Mouse (Mus musculus) midbrain, embryonic 11.5 days (tissue): ENCODE results near the gene Olfr1256. TPM values are rescaled to one million over a fixed set of nuclear protein-coding genes. Genes with fewer than 3 reads are reported as not detected.

Experiments
- ATAC-seq: fragments of 200-750 bp; cut with Nextera tagmentation; 2 replicates; pipeline ENCODE4 v1.8.0; 2017; ENCODE audit warnings: moderate TSS enrichment, moderate library complexity; ENCODE audit not compliant: low FRiP score
- DNase-seq: peaks from one replicate; pipeline ENCODE4 v3.0.0; 2015; ENCODE audit warnings: low spot score; ENCODE audit errors: missing footprints
- H3K27ac ChIP-seq: fragments of 300-500 bp; sonication (generic); 2 replicates; pipeline ENCODE4 v1.5.1; 2014; ENCODE audit warnings: low read depth, low read length
- H3K27me3 ChIP-seq: fragments of 300-500 bp; sonication (generic); 2 replicates; pipeline ENCODE4 v1.6.1; 2014; ENCODE audit warnings: mild to moderate bottlenecking, low read length, moderate library complexity, mixed read lengths; ENCODE audit not compliant: control insufficient read depth, insufficient read depth
- H3K36me3 ChIP-seq: fragments of 300-500 bp; sonication (generic); 2 replicates; pipeline ENCODE4 v1.6.1; 2014; ENCODE audit warnings: mild to moderate bottlenecking, low read length, moderate library complexity, mixed read lengths; ENCODE audit not compliant: control insufficient read depth, insufficient read depth
- H3K4me1 ChIP-seq: fragments of 300-500 bp; sonication (generic); 2 replicates; pipeline ENCODE4 v1.6.1; 2014; ENCODE audit warnings: low read length; ENCODE audit not compliant: control insufficient read depth, insufficient read depth
- H3K4me2 ChIP-seq: fragments of 300-500 bp; sonication (generic); 2 replicates; pipeline ENCODE4 v1.6.1; 2014; ENCODE audit warnings: mild to moderate bottlenecking, moderate library complexity
- H3K4me3 ChIP-seq: fragments of 300-500 bp; sonication (generic); 2 replicates; pipeline ENCODE4 v1.5.1; 2014; ENCODE audit warnings: low read depth, low read length
- H3K9ac ChIP-seq: fragments of 300-500 bp; sonication (generic); 2 replicates; pipeline ENCODE4 v1.6.1; 2014; ENCODE audit warnings: low read length
- H3K9me3 ChIP-seq: fragments of 300-500 bp; sonication (generic); 2 replicates; pipeline ENCODE4 v1.6.1; 2016; ENCODE audit warnings: low read length; ENCODE audit not compliant: control insufficient read depth
- WGBS: fragments of 180-500 bp; shearing (Covaris S2); extraction: QIAGEN DNeasy Blood & Tissue Kit; methylation state at CpG from one replicate; pipeline ENCODE4 v1.1.7; 2014; 5-methylcytosine and 5-hydroxymethylcytosine counted together
- polyA plus RNA-seq: library from polyadenylated mRNA; unstranded; fragments of >200 nt; fragmentation: Nextera tagmentation; extraction: Ambion mirVana; gene quantifications from 2 replicates; pipeline ENCODE4 v1.2.1, GENCODE M21; 2014

Olfr1256 gene
- polyA plus RNA-seq, result not detected in 2 replicates

DNA sequence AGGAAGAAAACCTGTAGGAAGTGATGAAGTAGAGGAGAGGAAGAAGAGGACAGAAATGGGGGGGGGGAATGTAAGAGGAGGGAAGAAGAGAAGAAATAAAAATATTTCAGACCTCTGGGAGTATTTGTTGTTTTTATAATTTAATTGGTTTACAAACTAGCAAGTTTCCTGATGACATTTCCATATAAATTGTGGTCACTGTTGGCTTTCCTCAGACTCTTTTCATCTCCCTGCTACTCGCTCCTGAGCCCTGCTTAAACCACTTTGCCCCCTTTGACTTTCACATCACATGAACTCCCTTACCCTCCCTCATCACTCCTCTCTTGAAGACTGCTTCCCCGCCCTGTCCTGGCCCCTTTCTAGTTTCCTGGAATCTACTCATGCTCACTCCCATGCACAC is at the start of gene Olfr1256:
Olfr1256 (minus strand) TSS at position 101 of the 400 bp plus-strand sequence.
- no peak within 1 kb of the TSS for H3K4me3 ChIP-seq
- ATAC-seq (no peak), DNase-seq (no peak)
- H3K36me3 ChIP-seq, result no peaks in the 10 kb centered on the region
- H3K4me2 ChIP-seq, result no peak within 1 kb of the TSS
- no peaks in the 10 kb centered on the region for H3K9me3 ChIP-seq
- H3K4me1 ChIP-seq, result no peaks in the 10 kb centered on the region
- no peak within 1 kb of the TSS for H3K27ac ChIP-seq
- WGBS, result 57% methylated on average over 2 of the region's 2 CpGs
- no peak within 1 kb of the TSS for H3K9ac ChIP-seq
- H3K27me3 ChIP-seq, result no peaks in the 10 kb centered on the region

GRCm38 (mm10) chr2:89878137-89878536 is 36.8 kb upstream of the Olfr1256 start, which contains the start of gene Olfr1257:
Gene Olfr1257 (plus strand): TSS chr2:89878437.
- no peak within 1 kb of the TSS for H3K4me3 ChIP-seq
- H3K4me2 ChIP-seq, result no peak within 1 kb of the TSS
- ATAC-seq, result no peak
- no peak for DNase-seq
- 89% methylated on average over 1 of the region's 1 CpGs for WGBS
- H3K27me3 ChIP-seq, result no peaks in the 10 kb centered on the region
- no peak within 1 kb of the TSS for H3K27ac ChIP-seq
- H3K9me3 ChIP-seq, result no peaks in the 10 kb centered on the region
- no peaks in the 10 kb centered on the region for H3K4me1 ChIP-seq
- no peaks in the 10 kb centered on the region for H3K36me3 ChIP-seq
- no peak within 1 kb of the TSS for H3K9ac ChIP-seq

- Histone ChIP-seq H3K27me3 (no peaks in the 10 kb centered on the region), H3K9me3 (no peaks in the 10 kb centered on the region), H3K27ac (no peak overlapping the region), H3K4me3 (no peak overlapping the region), H3K9ac (no peak overlapping the region), H3K4me1 (no peaks in the 10 kb centered on the region), H3K36me3 (no peaks in the 10 kb centered on the region), H3K4me2 (no peak overlapping the region)
- ATAC-seq (no peak), DNase-seq (no peak)
- 90% methylated on average over 1 of the region's 1 CpGs for WGBS
Measured at GRCm38 (mm10) chr2:89849230-89849629, 7.9 kb upstream of the Olfr1256 start.

DNA sequence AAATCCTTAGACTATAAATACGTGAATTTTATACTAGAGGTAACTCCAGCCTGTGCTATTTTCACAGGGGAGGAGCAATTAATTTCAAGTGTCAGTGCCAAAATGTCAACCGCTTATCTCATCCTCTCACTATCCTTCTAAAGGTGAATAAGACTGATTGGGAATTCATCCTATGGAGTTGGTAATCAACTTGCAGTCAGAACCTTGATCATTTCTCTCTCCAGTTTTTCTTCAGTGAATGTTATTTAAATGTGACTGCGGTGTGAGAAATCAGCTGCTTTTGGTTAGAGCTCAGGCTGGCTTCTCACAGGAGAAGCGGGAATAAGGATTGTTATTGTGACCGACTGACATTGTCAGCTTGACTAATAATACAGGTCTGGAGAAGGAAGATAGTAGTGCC is 6.8 kb upstream of the Olfr1256 start, which contains the start of gene Olfr48:
Olfr48 (minus strand) TSS at position 101 of the 400 bp plus-strand sequence.
- no peaks in the 10 kb centered on the region for H3K36me3 ChIP-seq
- H3K4me1 ChIP-seq, result no peaks in the 10 kb centered on the region
- H3K9ac ChIP-seq, result no peak within 1 kb of the TSS
- WGBS, result 90% methylated on average over 5 of the region's 5 CpGs
- H3K9me3 ChIP-seq, result no peaks in the 10 kb centered on the region
- H3K4me3 ChIP-seq, result no peak within 1 kb of the TSS
- DNase-seq (no peak), ATAC-seq (no peak)
- no peak within 1 kb of the TSS for H3K4me2 ChIP-seq
- no peak within 1 kb of the TSS for H3K27ac ChIP-seq
- H3K27me3 ChIP-seq, result no peaks in the 10 kb centered on the region

DNA sequence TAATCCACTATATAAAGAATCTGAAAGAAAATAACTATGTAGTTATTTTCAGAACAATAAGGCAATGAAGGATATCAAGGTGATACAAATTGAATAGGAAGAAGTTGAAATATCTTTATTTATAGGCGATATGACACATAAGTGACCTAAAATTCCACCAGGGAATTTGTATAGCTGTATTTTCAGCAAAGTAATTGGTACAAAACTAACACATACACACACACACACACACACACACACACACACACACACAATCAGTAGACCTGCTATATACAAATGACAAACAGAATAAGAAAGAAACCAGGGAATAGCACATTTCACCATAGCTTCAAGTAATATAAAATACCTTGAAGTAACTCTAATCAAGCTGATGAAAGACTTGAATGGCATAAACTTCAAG is 21.1 kb downstream of the Olfr1256 start:
- H3K27ac ChIP-seq, result no peak overlapping the region
- H3K4me2 ChIP-seq, result no peak overlapping the region
- H3K9ac ChIP-seq, result no peak overlapping the region
- H3K9me3 ChIP-seq, result no peaks in the 10 kb centered on the region
- 85% methylated on average over 1 of the region's 1 CpGs for WGBS
- no peaks in the 10 kb centered on the region for H3K4me1 ChIP-seq
- H3K4me3 ChIP-seq, result no peak overlapping the region
- DNase-seq (no peak), ATAC-seq (no peak)
- H3K36me3 ChIP-seq, result no peaks in the 10 kb centered on the region
- H3K27me3 ChIP-seq, result no peaks in the 10 kb centered on the region

GRCm38 (mm10) chr2:89811751-89812150 is 29.6 kb downstream of the Olfr1256 start, which contains the start of gene Olfr1255:
Gene Olfr1255 (plus strand): TSS chr2:89812051.
- no peak within 1 kb of the TSS for H3K4me3 ChIP-seq
- H3K27ac ChIP-seq, result no peak within 1 kb of the TSS
- H3K9ac ChIP-seq, result no peak within 1 kb of the TSS
- H3K9me3 ChIP-seq, result no peaks in the 10 kb centered on the region
- H3K4me1 ChIP-seq, result no peaks in the 10 kb centered on the region
- no peaks in the 10 kb centered on the region for H3K36me3 ChIP-seq
- no peak within 1 kb of the TSS for H3K4me2 ChIP-seq
- DNase-seq (no peak), ATAC-seq (no peak)
- H3K27me3 ChIP-seq, result no peaks in the 10 kb centered on the region
- WGBS, result 92% methylated on average over 3 of the region's 3 CpGs

DNA sequence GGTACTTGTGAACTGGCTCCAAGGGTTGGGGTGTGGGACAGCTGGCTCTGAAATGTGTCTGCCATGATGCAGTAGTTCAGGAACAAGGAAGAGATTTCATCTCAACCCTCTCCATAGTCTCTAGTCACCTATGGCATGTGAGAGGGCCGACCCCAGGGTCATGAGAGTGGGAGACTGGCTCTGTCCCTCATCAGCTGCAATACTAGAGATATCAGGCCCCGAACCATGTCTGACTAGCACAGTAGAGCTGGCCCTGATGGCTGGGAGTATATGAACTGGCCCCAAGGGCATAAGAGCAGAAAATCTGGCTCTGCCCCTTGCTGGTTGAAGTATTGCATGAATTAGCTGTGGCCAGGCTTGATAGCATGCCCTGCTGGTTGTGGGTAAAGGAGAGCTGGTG is 30.6 kb downstream of the Olfr1256 start:
- no peaks in the 10 kb centered on the region for H3K4me1 ChIP-seq
- H3K4me3 ChIP-seq, result no peak overlapping the region
- no peak for DNase-seq
- no peaks in the 10 kb centered on the region for H3K36me3 ChIP-seq
- no peak overlapping the region for H3K4me2 ChIP-seq
- no peaks in the 10 kb centered on the region for H3K9me3 ChIP-seq
- H3K27ac ChIP-seq, result no peak overlapping the region
- peak; percentile 24; the same call in 1 of the 2 replicates for ATAC-seq
- no peaks in the 10 kb centered on the region for H3K27me3 ChIP-seq
- WGBS, result 81% methylated on average over 2 of the region's 2 CpGs
- no peak overlapping the region for H3K9ac ChIP-seq

DNA sequence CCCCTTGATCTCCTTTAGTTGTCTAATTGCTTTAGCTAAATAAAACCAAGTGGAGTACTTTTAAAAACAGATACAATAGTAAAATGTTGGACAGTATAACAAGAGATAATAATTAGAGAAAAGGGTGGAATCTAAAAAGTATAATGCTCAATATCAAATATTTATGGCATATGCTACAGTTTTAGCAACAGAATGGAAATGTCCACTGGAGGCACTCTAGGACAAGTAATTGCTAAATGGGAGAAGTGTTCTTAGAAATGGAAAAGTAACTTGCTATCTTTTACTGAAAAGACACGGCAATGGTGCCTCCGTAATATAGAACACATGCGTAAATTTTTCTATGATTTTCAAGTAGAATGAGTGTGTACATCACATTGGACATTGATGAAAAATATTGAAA is 41.8 kb downstream of the Olfr1256 start:
- Histone ChIP-seq H3K9me3 (no peaks in the 10 kb centered on the region), H3K27ac (no peak overlapping the region), H3K4me2 (no peak overlapping the region), H3K36me3 (no peaks in the 10 kb centered on the region), H3K4me3 (no peak overlapping the region), H3K4me1 (no peaks in the 10 kb centered on the region), H3K9ac (no peak overlapping the region), H3K27me3 (no peaks in the 10 kb centered on the region)
- ATAC-seq (no peak), DNase-seq (no peak)
- WGBS, result 91% methylated on average over 3 of the region's 3 CpGs

- H3K4me1 ChIP-seq, result no peaks in the 10 kb centered on the region
- H3K27me3 ChIP-seq, result no peaks in the 10 kb centered on the region
- DNase-seq (no peak), ATAC-seq (no peak)
- H3K36me3 ChIP-seq, result no peaks in the 10 kb centered on the region
- no peak within 1 kb of the TSS for H3K9ac ChIP-seq
- H3K4me2 ChIP-seq, result no peak within 1 kb of the TSS
- no peak within 1 kb of the TSS for H3K4me3 ChIP-seq
- H3K9me3 ChIP-seq, result no peaks in the 10 kb centered on the region
- H3K27ac ChIP-seq, result no peak within 1 kb of the TSS
Measured at GRCm38 (mm10) chr2:89793519-89793918, 47.8 kb downstream of the Olfr1256 start, which contains the start of gene Olfr1254. Gene Olfr1254 (minus strand): TSS chr2:89793619.
